In genomic region chr4:143301042-143301441, GRCm38 (mm10) we compare ENCODE assay signal across 16 mouse cellular contexts. TPM values are rescaled to one million over a fixed set of nuclear protein-coding genes. Genes with fewer than 3 reads are reported as not detected.
DNase-seq lines count a peak whose midpoint lies in the region; ATAC-seq and TF ChIP-seq lines count a peak whose summit lies in the region.
"Had no signal": no experiment of that assay in that cellular context is flagged by ENCODE, and none has a peak within 500 bp of the region (broad histone marks: within the 10 kb centered on the region; RNA-seq: fewer than 3 reads in every experiment).

No protein-coding gene starts in this region.

- TF ChIP-seq CTCF in left cerebral cortex, adult 2 months (IDR thresholded peaks at IDR 0.05) = no peak

- ATAC-seq in heart, embryonic 12.5 days (ENCODE audit: insufficient number of reproducible peaks, low FRiP score) = no peak
- ATAC-seq in lung, embryonic 15.5 days (ENCODE audit: borderline replicate concordance, extremely low read depth, low FRiP score, low TSS enrichment) = no peak
- no peak for ATAC-seq in limb, embryonic 13.5 days (ENCODE audit: low FRiP score, low read depth)
- ATAC-seq: liver, embryonic 12.5 days had no signal

- H3K9me3 ChIP-seq in heart, embryonic 12.5 days (replicated peaks) = no peaks in the 10 kb centered on the region
- H3K9me3 ChIP-seq in lung, embryonic 15.5 days = no peaks in the 10 kb centered on the region
- H3K9me3 ChIP-seq in embryonic facial prominence, embryonic 10.5 days = no peaks in the 10 kb centered on the region
- no peaks in the 10 kb centered on the region for H3K9me3 ChIP-seq in limb, embryonic 13.5 days
- H3K9me3 ChIP-seq: liver, embryonic 12.5 days had no signal

- intact Hi-C loops in left cerebral cortex, adult 2 months (cut with DNase I) = no loop called here

- H3K4me3 ChIP-seq in heart, embryonic 12.5 days = peak overlapping the region; percentile 55
- no peak overlapping the region for H3K4me3 ChIP-seq in lung, embryonic 15.5 days
- H3K4me3 ChIP-seq in embryonic facial prominence, embryonic 10.5 days = peak overlapping the region; percentile 66
- H3K4me3 ChIP-seq in limb, embryonic 13.5 days = no peak overlapping the region
- no peak overlapping the region for H3K4me3 ChIP-seq in left cerebral cortex, adult 2 months
- H3K4me3 ChIP-seq: liver, embryonic 12.5 days had no signal

- no peak for DNase-seq in heart, adult 9 months (ENCODE audit: low spot score in 2 of 2)
- no peak for DNase-seq in lung, postnatal 14 days
- DNase-seq in embryonic facial prominence, embryonic 10.5 days (ENCODE audit: low spot score) = no peak
- no peak for DNase-seq in c-Kit-positive CD71-positive TER-119-positive erythroid progenitor cells, embryonic 14.5 days (ENCODE audit: low spot score)
- no peak for DNase-seq in left cerebral cortex, adult 2 months (ENCODE audit: extremely low spot score in 1 of 2, low spot score in 2 of 2)
- DNase-seq: cerebellum, postnatal 10 days; gastrocnemius, postnatal 25 days; kidney, postnatal 25 days; layer of hippocampus, postnatal 36 days; right cerebral cortex, adult 18-20 months had no signal

- H3K36me3 ChIP-seq in heart, embryonic 12.5 days = no peaks in the 10 kb centered on the region
- H3K36me3 ChIP-seq in lung, embryonic 15.5 days = no peaks in the 10 kb centered on the region
- 0 out of 2 replicates have a peak, but pooled peaks cover 2% of the 10 kb centered on the region for H3K36me3 ChIP-seq in embryonic facial prominence, embryonic 10.5 days (replicated peaks)
- H3K36me3 ChIP-seq in limb, embryonic 13.5 days = no peaks in the 10 kb centered on the region
- H3K36me3 ChIP-seq: liver, embryonic 12.5 days had no signal

- no peak overlapping the region for H3K27ac ChIP-seq in heart, embryonic 12.5 days (ENCODE audit: poor library complexity, severe bottlenecking)
- H3K27ac ChIP-seq in lung, embryonic 15.5 days = 0 out of 2 replicates have a peak overlapping the region, but pooled peaks have one; percentile 9
- H3K27ac ChIP-seq in embryonic facial prominence, embryonic 10.5 days (replicated peaks) = 0 out of 2 replicates have a peak overlapping the region, but pooled peaks have one; percentile 86
- no peak overlapping the region for H3K27ac ChIP-seq in limb, embryonic 13.5 days
- no peak overlapping the region for H3K27ac ChIP-seq in left cerebral cortex, adult 2 months
- H3K27ac ChIP-seq: liver, embryonic 12.5 days had no signal

- H3K9ac ChIP-seq in heart, embryonic 12.5 days = no peak overlapping the region
- no peak overlapping the region for H3K9ac ChIP-seq in lung, embryonic 15.5 days
- no peak overlapping the region for H3K9ac ChIP-seq in limb, embryonic 13.5 days
- H3K9ac ChIP-seq: liver, embryonic 12.5 days had no signal

- peaks cover 35% of the 10 kb centered on the region for H3K4me1 ChIP-seq in heart, embryonic 12.5 days (replicated peaks)
- peaks cover 35% of the 10 kb centered on the region for H3K4me1 ChIP-seq in lung, embryonic 15.5 days
- peaks cover 54% of the 10 kb centered on the region for H3K4me1 ChIP-seq in embryonic facial prominence, embryonic 10.5 days
- peaks cover 50% of the 10 kb centered on the region for H3K4me1 ChIP-seq in limb, embryonic 13.5 days

- 40% methylated on average over 5 of the region's 5 CpGs for WGBS in heart, embryonic 12.5 days
- WGBS in lung, embryonic 15.5 days = 42% methylated on average over 5 of the region's 5 CpGs
- 64% methylated on average over 5 of the region's 5 CpGs for WGBS in embryonic facial prominence, embryonic 10.5 days
- WGBS in limb, embryonic 13.5 days = 52% methylated on average over 5 of the region's 5 CpGs

- H3K27me3 ChIP-seq in heart, embryonic 12.5 days (replicated peaks) = peaks cover 29% of the 10 kb centered on the region
- H3K27me3 ChIP-seq in lung, embryonic 15.5 days = peaks cover 5% of the 10 kb centered on the region; the same call in 1 of the 2 replicates
- H3K27me3 ChIP-seq in embryonic facial prominence, embryonic 10.5 days (replicated peaks; ENCODE audit: low read depth, poor library complexity, severe bottlenecking) = peaks cover 48% of the 10 kb centered on the region
- H3K27me3 ChIP-seq in limb, embryonic 13.5 days = no peaks in the 10 kb centered on the region

- peak overlapping the region; percentile 85 for H3K4me2 ChIP-seq in heart, embryonic 12.5 days
- H3K4me2 ChIP-seq in lung, embryonic 15.5 days = peak overlapping the region; percentile 69
- H3K4me2 ChIP-seq in limb, embryonic 13.5 days (replicated peaks) = peak overlapping the region; percentile 88
- H3K4me2 ChIP-seq: liver, embryonic 12.5 days had no signal

RNA-seq across cellular contexts. Expression of gene Pdpn, which starts 1.7 kb away (rescaled TPM):
- 28.4 and 28.8 TPM in 2 replicates for polyA plus RNA-seq in heart, embryonic 12.5 days (2016; fragmentation: Nextera tagmentation; extraction: Ambion mirVana)
- 47.2 and 51.0 TPM in 2 replicates for polyA plus RNA-seq in lung, embryonic 15.5 days (2015; fragmentation: Nextera tagmentation; extraction: Ambion mirVana)
- 38.0 and 43.0 TPM in 2 replicates for polyA plus RNA-seq in embryonic facial prominence, embryonic 10.5 days (2016; fragmentation: Nextera tagmentation; extraction: Ambion mirVana)
- 62.5 and 63.3 TPM in 2 replicates for polyA plus RNA-seq in limb, embryonic 13.5 days (2015; fragmentation: Nextera tagmentation; extraction: Ambion mirVana)
- 10 to 100 TPM; 15.0 to 15.3 TPM for total RNA-seq in left cerebral cortex, adult 2 months (2021)
- total RNA-seq: hematopoietic stem cell, adult 5-6 weeks had no signal

RNA-seq across cellular contexts. Expression of gene Lrrc38, which starts 48.5 kb away (rescaled TPM):
- polyA plus RNA-seq in heart, embryonic 12.5 days (2016; fragmentation: Nextera tagmentation; extraction: Ambion mirVana) = 0.08 TPM in 1 of 2 replicates, not detected in the other
- 0.06 and 0.07 TPM in 2 replicates for polyA plus RNA-seq in lung, embryonic 15.5 days (2015; fragmentation: Nextera tagmentation; extraction: Ambion mirVana)
- 0.10 TPM in 1 of 2 replicates, not detected in the other for polyA plus RNA-seq in embryonic facial prominence, embryonic 10.5 days (2016; fragmentation: Nextera tagmentation; extraction: Ambion mirVana)
- polyA plus RNA-seq in limb, embryonic 13.5 days (2015; fragmentation: Nextera tagmentation; extraction: Ambion mirVana) = 1.0 TPM in 2 replicates
- 1 to 10 TPM; 2.3 TPM for total RNA-seq in left cerebral cortex, adult 2 months (2021)
- total RNA-seq: hematopoietic stem cell, adult 5-6 weeks; megakaryocyte, adult 5-6 weeks had no signal
- polyA plus RNA-seq: liver, embryonic 12.5 days had no signal

Comparison
In these comparisons a context has a peak if more than half of its experiments do, and no peak if none do; other contexts are left out.
1. H3K27ac ChIP-seq: peak in lung, embryonic 15.5 days (single experiment) and embryonic facial prominence, embryonic 10.5 days (single experiment); none in heart, embryonic 12.5 days (single experiment), limb, embryonic 13.5 days (single experiment) and left cerebral cortex, adult 2 months (single experiment).
2. H3K4me3 ChIP-seq: peak in heart, embryonic 12.5 days (single experiment) and embryonic facial prominence, embryonic 10.5 days (single experiment); none in lung, embryonic 15.5 days (single experiment), limb, embryonic 13.5 days (single experiment) and left cerebral cortex, adult 2 months (single experiment).
3. Peak in every context shown above with its lines, with median percentiles within 50 percentile points of each other: H3K4me2 ChIP-seq.